29 mouse cellular contexts compared by ENCODE assay signal in the genomic region with DNA sequence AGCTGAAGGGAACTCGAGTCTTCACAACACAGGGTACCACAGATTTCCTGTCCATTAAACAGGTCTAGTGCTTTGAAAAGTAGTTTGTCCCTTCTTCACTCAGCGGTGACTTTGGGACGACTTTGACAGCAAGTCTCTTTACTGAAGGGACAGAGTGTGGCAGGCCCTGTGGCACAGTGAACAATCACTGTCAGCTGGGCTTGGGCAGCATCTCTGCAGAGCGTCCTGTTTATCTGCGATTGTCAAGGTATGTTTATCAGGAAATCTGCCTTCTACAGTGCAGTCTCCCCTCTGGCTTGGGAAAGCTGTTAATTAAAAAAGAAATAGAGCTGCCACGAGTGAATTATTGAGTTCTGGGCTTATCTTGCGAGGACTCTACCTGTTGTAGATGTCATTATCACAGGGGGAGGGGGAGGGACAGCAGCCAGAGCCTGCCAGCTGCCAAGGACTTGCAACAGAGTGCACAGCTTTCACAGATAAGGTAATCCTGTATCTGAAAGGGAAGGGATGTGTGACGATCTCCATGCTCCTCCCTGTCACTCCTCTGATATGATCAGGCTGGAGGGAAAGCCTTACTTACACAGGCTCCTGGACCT.
DNase-seq lines count a peak whose midpoint lies in the region; ATAC-seq and TF ChIP-seq lines count a peak whose summit lies in the region.
"Had no signal": no experiment of that assay in that cellular context is flagged by ENCODE, and none has a peak within 500 bp of the region (broad histone marks: within the 10 kb centered on the region; RNA-seq: fewer than 3 reads in every experiment).

No protein-coding gene starts in this region.

- no peak for DNase-seq in heart, postnatal 4 days
- peak; percentile 32 for DNase-seq in hindbrain, postnatal 0 days (ENCODE audit: low spot score)
- DNase-seq in urinary bladder, adult 2 months (ENCODE audit: low spot score) = no peak
- DNase-seq: adrenal gland, postnatal 25 days; B cell, adult 2 months; cerebellum, adult 18-20 months; cerebellum, postnatal 10 days; forebrain, postnatal 0 days; kidney, adult 18-20 months; kidney, postnatal 25 days; lung, embryonic 14.5 days; lung, postnatal 14 days; right cerebral cortex, adult 18-20 months; spleen, adult 18-20 months; thymus, adult 2 months; thymus, postnatal 36 days had no signal

- no peak for ATAC-seq in heart, embryonic 14.5 days (ENCODE audit: insufficient number of reproducible peaks, insufficient read depth, low FRiP score, low read depth)
- peak; percentile 41; the same call in 1 of the 2 replicates for ATAC-seq in intestine, embryonic 15.5 days
- ATAC-seq in intestine, postnatal 0 days = no peak
- peak; percentile 55; the same call in 1 of the 2 replicates for ATAC-seq in hindbrain, postnatal 0 days
- peak; percentile 66 for ATAC-seq in midbrain, embryonic 16.5 days
- ATAC-seq: forebrain, postnatal 0 days had no signal

- H3K4me3 ChIP-seq in heart, embryonic 14.5 days (ENCODE audit: control insufficient read depth in 1 of 2, insufficient read depth in 1 of 2, low read depth in 1 of 2, low read length in 2 of 2) = no peak overlapping the region
- H3K4me3 ChIP-seq in intestine, embryonic 15.5 days (replicated peaks) = no peak overlapping the region
- no peak overlapping the region for H3K4me3 ChIP-seq in intestine, postnatal 0 days (ENCODE audit: low read depth, low read length)
- H3K4me3 ChIP-seq in hindbrain, postnatal 0 days (ENCODE audit: low read length) = no peak overlapping the region
- no peak overlapping the region for H3K4me3 ChIP-seq in midbrain, embryonic 16.5 days (ENCODE audit: low read depth, low read length)
- H3K4me3 ChIP-seq: embryonic facial prominence, embryonic 10.5 days; embryonic facial prominence, embryonic 15.5 days; forebrain, embryonic 12.5 days; heart, embryonic 10.5 days; kidney, embryonic 15.5 days; left cerebral cortex, adult 2 months; limb, embryonic 12.5 days; liver, embryonic 15.5 days had no signal

- H3K4me1 ChIP-seq in heart, embryonic 14.5 days (ENCODE audit: control insufficient read depth in 2 of 2, insufficient read depth in 2 of 2, low read length in 2 of 2) = peaks cover 17 to 18% of the 10 kb centered on the region in 2 experiments
- no peaks in the 10 kb centered on the region for H3K4me1 ChIP-seq in intestine, embryonic 15.5 days (replicated peaks)
- no peaks in the 10 kb centered on the region for H3K4me1 ChIP-seq in intestine, postnatal 0 days (replicated peaks; ENCODE audit: control insufficient read depth, insufficient read depth, low read length)
- H3K4me1 ChIP-seq in hindbrain, postnatal 0 days (ENCODE audit: insufficient read depth, low read length) = no peaks in the 10 kb centered on the region
- H3K4me1 ChIP-seq in midbrain, embryonic 16.5 days (ENCODE audit: control insufficient read depth, insufficient read depth, low read length) = 0 out of 2 replicates have a peak, but pooled peaks cover 2% of the 10 kb centered on the region
- H3K4me1 ChIP-seq: forebrain, embryonic 12.5 days; liver, embryonic 15.5 days had no signal

- no peaks in the 10 kb centered on the region for H3K27me3 ChIP-seq in heart, embryonic 14.5 days (ENCODE audit: control insufficient read depth, insufficient read depth, low read length)
- no peaks in the 10 kb centered on the region for H3K27me3 ChIP-seq in intestine, embryonic 15.5 days (replicated peaks)
- H3K27me3 ChIP-seq in intestine, postnatal 0 days (replicated peaks; ENCODE audit: control insufficient read depth, insufficient read depth, low read length) = no peaks in the 10 kb centered on the region
- no peaks in the 10 kb centered on the region for H3K27me3 ChIP-seq in hindbrain, postnatal 0 days (ENCODE audit: insufficient read depth, low read length)
- H3K27me3 ChIP-seq in midbrain, embryonic 16.5 days (ENCODE audit: control insufficient read depth, insufficient read depth, low read depth, low read length) = no peaks in the 10 kb centered on the region
- H3K27me3 ChIP-seq: embryonic facial prominence, embryonic 15.5 days; forebrain, embryonic 12.5 days; limb, embryonic 12.5 days; liver, embryonic 15.5 days had no signal

- TF ChIP-seq CTCF in intestine, postnatal 0 days (IDR thresholded peaks at IDR 0.05; ENCODE audit: low read depth) = no peak
- no peak for TF ChIP-seq CTCF in hindbrain, postnatal 0 days (IDR thresholded peaks at IDR 0.05; ENCODE audit: low read depth)

- H3K9ac ChIP-seq in heart, embryonic 14.5 days (ENCODE audit: low read length) = no peak overlapping the region
- H3K9ac ChIP-seq in intestine, embryonic 15.5 days = no peak overlapping the region
- no peak overlapping the region for H3K9ac ChIP-seq in intestine, postnatal 0 days (ENCODE audit: low read depth, low read length)
- no peak overlapping the region for H3K9ac ChIP-seq in hindbrain, postnatal 0 days (replicated peaks; ENCODE audit: low read length)
- H3K9ac ChIP-seq in midbrain, embryonic 16.5 days (ENCODE audit: low read depth, low read length) = no peak overlapping the region
- H3K9ac ChIP-seq: embryonic facial prominence, embryonic 15.5 days; forebrain, embryonic 12.5 days; forebrain, postnatal 0 days; kidney, embryonic 15.5 days; limb, embryonic 12.5 days; liver, embryonic 15.5 days; lung, embryonic 14.5 days had no signal

- 6% methylated on average over 8 of the region's 8 CpGs for WGBS in heart, embryonic 14.5 days
- 31% methylated on average over 8 of the region's 8 CpGs for WGBS in intestine, embryonic 15.5 days
- 26% methylated on average over 8 of the region's 8 CpGs for WGBS in intestine, postnatal 0 days
- 55% methylated on average over 8 of the region's 8 CpGs for WGBS in hindbrain, postnatal 0 days
- WGBS in midbrain, embryonic 16.5 days = 45% methylated on average over 8 of the region's 8 CpGs

- H3K4me2 ChIP-seq in heart, embryonic 14.5 days (ENCODE audit: low read length) = peak overlapping the region; percentile 22; the same call in 1 of the 2 replicates
- no peak overlapping the region for H3K4me2 ChIP-seq in intestine, embryonic 15.5 days (replicated peaks)
- no peak overlapping the region for H3K4me2 ChIP-seq in intestine, postnatal 0 days (replicated peaks; ENCODE audit: low read depth)
- H3K4me2 ChIP-seq in hindbrain, postnatal 0 days (ENCODE audit: low read depth, low read length) = no peak overlapping the region
- no peak overlapping the region for H3K4me2 ChIP-seq in midbrain, embryonic 16.5 days (ENCODE audit: low read length)
- H3K4me2 ChIP-seq: embryonic facial prominence, embryonic 15.5 days; forebrain, embryonic 12.5 days; kidney, embryonic 15.5 days; limb, embryonic 12.5 days; liver, embryonic 15.5 days; lung, embryonic 14.5 days had no signal

- 0 out of 4 replicates have a peak overlapping the region, but pooled peaks of 1 of the 2 experiments have one; percentile 33 for H3K27ac ChIP-seq in heart, embryonic 14.5 days (replicated peaks in 1 of 2; ENCODE audit: control insufficient read depth in 1 of 2, insufficient read depth in 1 of 2, low read depth in 2 of 2, low read length in 2 of 2)
- no peak overlapping the region for H3K27ac ChIP-seq in intestine, embryonic 15.5 days
- no peak overlapping the region for H3K27ac ChIP-seq in intestine, postnatal 0 days (ENCODE audit: low read depth, low read length)
- H3K27ac ChIP-seq in hindbrain, postnatal 0 days = no peak overlapping the region
- H3K27ac ChIP-seq in midbrain, embryonic 16.5 days (ENCODE audit: low read length) = no peak overlapping the region
- H3K27ac ChIP-seq: embryonic facial prominence, embryonic 10.5 days; embryonic facial prominence, embryonic 15.5 days; forebrain, embryonic 12.5 days; heart, embryonic 10.5 days; kidney, embryonic 15.5 days; left cerebral cortex, adult 2 months; limb, embryonic 12.5 days; liver, embryonic 15.5 days; stomach, postnatal 0 days had no signal

- no peaks in the 10 kb centered on the region for H3K9me3 ChIP-seq in heart, embryonic 14.5 days (ENCODE audit: control insufficient read depth, low read length)
- no peaks in the 10 kb centered on the region for H3K9me3 ChIP-seq in intestine, embryonic 15.5 days
- no peaks in the 10 kb centered on the region for H3K9me3 ChIP-seq in intestine, postnatal 0 days (ENCODE audit: control insufficient read depth)
- no peaks in the 10 kb centered on the region for H3K9me3 ChIP-seq in hindbrain, postnatal 0 days (ENCODE audit: low read length)
- H3K9me3 ChIP-seq in midbrain, embryonic 16.5 days (replicated peaks; ENCODE audit: control insufficient read depth, low read length, poor library complexity, severe bottlenecking) = no peaks in the 10 kb centered on the region
- H3K9me3 ChIP-seq: embryonic facial prominence, embryonic 15.5 days; forebrain, embryonic 12.5 days; heart, embryonic 10.5 days; kidney, embryonic 15.5 days; limb, embryonic 12.5 days; liver, embryonic 15.5 days had no signal

- H3K36me3 ChIP-seq in heart, embryonic 14.5 days (ENCODE audit: control insufficient read depth, insufficient read depth, low read length) = no peaks in the 10 kb centered on the region
- no peaks in the 10 kb centered on the region for H3K36me3 ChIP-seq in intestine, embryonic 15.5 days
- no peaks in the 10 kb centered on the region for H3K36me3 ChIP-seq in intestine, postnatal 0 days (ENCODE audit: control insufficient read depth, insufficient read depth)
- H3K36me3 ChIP-seq in hindbrain, postnatal 0 days (ENCODE audit: insufficient read depth, low read length) = no peaks in the 10 kb centered on the region
- no peaks in the 10 kb centered on the region for H3K36me3 ChIP-seq in midbrain, embryonic 16.5 days (ENCODE audit: control insufficient read depth, insufficient read depth, low read length)
- H3K36me3 ChIP-seq: embryonic facial prominence, embryonic 10.5 days; embryonic facial prominence, embryonic 15.5 days; forebrain, embryonic 12.5 days; heart, embryonic 10.5 days; kidney, embryonic 15.5 days; limb, embryonic 12.5 days; liver, embryonic 15.5 days had no signal

Comparison
In these comparisons a context has a peak if more than half of its experiments do, and no peak if none do; other contexts are left out.
1. ATAC-seq: peak in intestine, embryonic 15.5 days (single experiment), hindbrain, postnatal 0 days (single experiment) and midbrain, embryonic 16.5 days (single experiment); none in heart, embryonic 14.5 days (single experiment) and intestine, postnatal 0 days (single experiment).